Mouse (Mus musculus) hematopoietic stem cell, adult 5-6 weeks (primary cell): ENCODE measurements at regions not wholly inside any gene's neighbourhood (a gene's known extent, or its start where the extent isn't known, plus 50 kb on each side); places are given as distances from the start of the nearest gene placed in this dataset.
"Not testable (repeated sequence)": the region's sequence is repeated elsewhere in the genome, so short reads cannot be mapped to it uniquely, and the experiment has no call there.

Experiments used
- ATAC-seq, 2 experiments: fragments of 125-278 bp in 1 of 2; replicated peaks in 1 of 2; 2 replicates each; pipeline ENCODE4 v1.8.0; 2016 to 2017; ENCODE audit warnings: inconsistent platforms in 2 of 2, mild to moderate bottlenecking in 2 of 2, moderate number of reproducible peaks in 2 of 2, low read depth in 1 of 2, moderate TSS enrichment in 1 of 2; ENCODE audit not compliant: low FRiP score in 2 of 2, poor library complexity in 2 of 2, severe bottlenecking in 2 of 2, insufficient read depth in 1 of 2, low TSS enrichment in 1 of 2

DNA sequence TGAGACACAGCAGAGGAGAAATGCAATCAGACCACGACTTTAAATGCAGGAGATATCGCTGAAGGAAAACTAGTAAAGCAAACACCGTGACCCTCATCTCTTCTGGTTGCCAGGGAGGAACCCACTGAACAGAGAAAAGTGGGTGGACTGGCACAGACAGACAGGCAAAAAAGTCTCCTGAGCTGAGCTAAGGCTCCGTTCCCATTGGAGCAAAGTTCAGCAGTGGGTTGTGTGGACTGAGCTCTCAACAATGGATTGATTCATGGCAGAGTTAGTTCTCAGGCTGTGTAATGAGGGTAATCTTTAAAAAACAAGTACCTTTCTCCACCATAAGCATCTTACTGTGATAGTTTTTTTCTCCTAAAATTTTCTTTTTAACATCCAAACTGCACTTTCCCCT, 454.8 kb downstream of the Gja1 start:
- ATAC-seq, result no peak

DNA sequence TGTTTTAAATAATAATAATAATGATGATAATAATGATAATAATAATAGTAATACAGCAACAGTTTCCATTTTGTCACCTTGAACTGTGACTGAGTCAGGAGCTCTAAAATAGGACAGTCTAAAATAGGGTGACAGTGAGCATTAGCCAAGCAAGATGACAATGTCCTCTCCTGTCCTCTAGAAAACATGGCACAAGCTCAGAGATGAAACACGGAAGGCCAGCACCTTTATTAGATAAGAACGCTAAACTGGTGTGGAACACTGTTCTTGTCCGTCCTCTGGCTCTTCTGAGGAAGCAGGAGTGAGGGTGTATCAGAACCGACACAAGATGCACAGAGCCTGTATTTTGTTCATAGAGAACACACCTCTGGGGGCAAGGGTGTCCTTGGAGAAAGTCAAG, 459.0 kb downstream of the Gja1 start:
- ATAC-seq, result no peak

DNA sequence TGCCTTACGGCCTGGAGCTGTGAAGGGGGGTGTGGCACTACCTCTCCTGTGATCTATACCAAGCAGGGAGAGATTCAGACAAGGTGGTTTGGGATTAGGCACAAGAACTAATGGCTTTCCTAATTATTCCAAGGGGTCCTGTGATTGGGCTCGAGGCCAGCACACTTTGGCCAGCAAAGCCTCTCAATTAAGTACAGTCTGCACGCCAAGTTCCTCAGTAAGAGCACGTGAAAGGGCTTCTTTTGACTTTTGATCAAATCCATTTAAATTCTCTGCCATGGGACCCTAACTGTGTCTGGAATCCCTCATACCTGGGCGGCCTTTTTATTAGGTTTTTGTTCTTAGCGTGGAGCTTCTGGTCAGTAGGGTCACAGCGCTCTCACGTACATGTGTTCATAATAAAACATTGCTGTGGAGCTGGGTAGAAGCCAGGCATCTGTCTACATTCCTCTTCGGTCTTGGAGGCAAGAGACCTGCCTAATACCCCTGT, 461.9 kb downstream of the Gja1 start:
- ATAC-seq, result no peak

DNA sequence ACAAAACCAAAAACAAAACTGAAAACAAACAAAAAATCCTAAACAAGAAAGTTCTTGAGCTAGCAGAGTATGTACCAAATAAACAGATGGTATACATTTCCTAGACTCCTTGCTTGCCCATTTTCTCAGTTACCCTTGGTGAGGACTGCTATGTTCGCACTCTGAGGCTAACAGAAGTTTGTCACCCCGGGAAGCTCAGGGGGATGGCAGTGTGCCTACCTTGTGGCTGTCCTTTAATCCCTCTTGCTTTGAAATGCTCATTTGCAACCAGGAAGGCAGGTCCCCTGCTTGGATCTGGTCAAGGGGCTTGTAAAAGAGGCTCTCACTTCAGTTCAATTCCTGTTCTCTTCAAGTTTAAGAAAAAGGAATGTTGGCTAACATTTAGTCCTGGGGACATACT, 462.4 kb downstream of the Gja1 start:
- ATAC-seq, result no peak

DNA sequence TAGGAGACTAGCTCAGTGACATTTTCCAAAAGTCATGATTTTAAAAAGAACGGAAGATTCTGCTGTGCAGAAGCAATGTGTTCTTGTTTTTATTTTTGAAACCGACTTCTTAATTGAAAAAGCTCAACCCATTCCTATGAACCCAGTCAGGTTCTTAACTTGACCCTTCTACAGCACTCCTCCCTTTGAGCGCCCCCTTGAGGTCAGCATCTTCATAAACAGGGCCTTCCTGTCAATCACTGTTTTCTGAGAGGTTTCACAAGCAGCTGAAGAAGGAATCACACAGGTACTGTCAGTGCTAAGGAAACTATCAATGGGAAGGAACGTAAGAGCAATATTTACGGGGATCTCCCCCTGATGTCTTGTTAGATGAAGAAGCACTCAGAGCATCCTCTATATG, 463.6 kb downstream of the Gja1 start:
- ATAC-seq, result no peak

DNA sequence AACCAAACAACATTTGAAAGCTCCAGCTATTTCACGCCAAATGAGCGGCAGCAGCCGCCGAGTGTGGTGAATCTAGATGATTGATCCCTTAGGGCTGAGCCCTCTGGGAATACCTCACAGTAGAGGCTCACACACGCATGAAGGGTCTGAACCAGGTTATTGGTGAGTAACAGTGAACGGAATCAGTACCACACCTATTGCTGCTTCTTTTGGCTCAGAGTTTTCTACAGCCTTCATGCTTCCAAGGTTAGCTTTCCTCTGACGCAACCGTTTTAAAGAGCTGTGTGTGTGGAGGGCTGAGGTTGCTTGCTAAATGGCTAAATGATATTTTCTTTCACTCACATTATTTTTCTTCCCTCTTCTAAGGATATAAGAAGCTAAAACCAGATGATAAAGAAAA, 464.4 kb downstream of the Gja1 start:
- ATAC-seq, result no peak

DNA sequence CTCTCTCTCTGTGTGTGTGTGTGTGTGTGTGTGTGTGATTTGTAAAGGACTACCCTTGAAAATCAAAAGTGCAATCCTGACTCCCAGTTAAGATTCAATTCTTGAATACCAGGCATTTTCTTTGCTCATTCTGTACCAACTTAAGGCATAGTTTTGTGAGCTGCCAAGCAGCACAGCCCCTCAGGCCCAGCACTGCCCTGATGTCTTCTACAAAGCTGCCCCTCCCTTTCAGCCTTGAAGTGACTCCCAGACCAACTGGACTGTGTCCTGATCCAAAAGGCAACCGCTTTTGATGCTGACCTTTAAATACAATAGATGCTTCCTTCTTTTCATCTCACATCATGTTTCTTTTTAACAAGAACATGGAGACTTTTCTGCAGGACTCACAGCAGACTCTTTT, 464.8 kb downstream of the Gja1 start:
- no peak for ATAC-seq

DNA sequence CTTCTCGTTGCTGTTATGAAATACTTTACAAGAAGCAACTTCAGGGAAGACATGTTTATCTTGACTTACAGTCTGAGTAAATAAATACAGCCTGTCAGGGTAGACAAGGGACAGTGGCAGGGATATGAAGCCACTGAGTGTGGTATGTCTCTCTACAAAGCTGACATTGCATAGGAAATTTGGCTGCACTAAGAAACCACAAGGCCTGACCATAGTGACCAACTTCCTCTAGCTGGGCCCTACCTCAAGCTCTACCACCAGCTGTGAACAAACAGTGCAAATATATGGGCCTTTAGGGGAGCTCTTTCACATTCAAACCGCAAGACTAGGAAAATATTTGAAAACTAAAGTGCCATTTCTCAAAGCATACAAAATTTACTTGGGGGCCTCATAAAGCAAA, 475.4 kb downstream of the Gja1 start:
- ATAC-seq, result peak; percentile 98 to 99

DNA sequence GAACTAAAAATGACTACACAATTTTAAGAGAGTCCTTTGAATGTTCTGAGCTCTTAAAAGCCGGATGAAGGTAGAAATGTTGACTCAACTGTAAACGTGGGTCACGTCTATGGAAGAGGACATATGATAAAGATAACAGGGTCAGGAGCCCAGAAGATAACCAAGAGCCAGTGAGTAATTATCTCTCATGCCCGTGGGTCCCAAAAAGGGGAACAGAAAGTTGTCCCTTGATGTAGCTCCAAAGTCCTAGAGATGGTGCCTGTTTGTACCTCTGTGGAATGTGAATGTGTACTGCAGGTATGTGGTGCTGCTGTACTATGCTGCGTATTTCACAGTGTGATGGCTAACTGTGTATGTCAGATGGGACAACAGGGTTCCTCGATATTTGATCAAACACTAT, 479.1 kb downstream of the Gja1 start:
- ATAC-seq, result no peak

DNA sequence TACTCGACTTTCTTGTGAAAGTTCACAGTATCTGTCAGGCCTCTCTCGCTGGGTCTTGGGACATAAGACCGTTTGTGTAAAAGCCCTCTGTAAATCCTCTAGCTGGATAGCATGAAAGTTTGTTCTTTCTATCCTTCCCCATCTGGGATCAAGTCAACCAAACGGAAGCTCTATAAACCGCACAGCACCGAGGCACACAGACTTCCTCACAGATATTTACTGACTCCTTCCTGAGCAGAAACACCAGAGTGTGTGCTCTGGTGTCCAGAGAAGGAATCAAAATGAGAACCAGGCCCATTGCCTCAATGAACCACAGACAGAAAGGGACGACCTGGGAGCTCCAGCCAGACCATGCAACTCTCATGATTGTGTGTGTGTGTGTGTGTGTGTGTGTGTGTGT, 502.6 kb downstream of the Gja1 start:
- ATAC-seq, result peak; percentile 92 to 95

DNA sequence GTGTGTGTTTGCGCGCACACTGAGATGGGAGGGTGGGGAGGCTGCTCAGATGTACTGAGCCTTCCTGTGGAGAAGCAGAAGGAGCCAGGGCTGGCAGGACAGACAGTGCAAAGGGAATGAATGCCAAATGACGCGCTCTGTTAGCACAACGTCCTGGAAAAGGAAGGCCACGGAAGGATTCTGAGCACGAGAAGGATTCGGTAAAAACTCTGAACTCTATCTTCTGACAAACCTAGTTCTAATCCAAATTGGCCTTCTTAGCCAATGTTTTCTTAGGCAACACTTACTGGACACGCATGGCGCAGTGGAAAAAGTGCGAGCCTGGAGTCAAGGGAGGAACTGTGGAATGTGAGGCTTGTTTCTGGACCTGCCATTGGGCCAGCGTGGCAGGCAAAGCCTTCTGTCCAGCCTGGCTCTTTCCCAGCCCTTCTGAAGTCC, 503.0 kb downstream of the Gja1 start:
- peak in 1 of 2 experiments; percentile 64; a peak in 2 of 4 replicates for ATAC-seq

DNA sequence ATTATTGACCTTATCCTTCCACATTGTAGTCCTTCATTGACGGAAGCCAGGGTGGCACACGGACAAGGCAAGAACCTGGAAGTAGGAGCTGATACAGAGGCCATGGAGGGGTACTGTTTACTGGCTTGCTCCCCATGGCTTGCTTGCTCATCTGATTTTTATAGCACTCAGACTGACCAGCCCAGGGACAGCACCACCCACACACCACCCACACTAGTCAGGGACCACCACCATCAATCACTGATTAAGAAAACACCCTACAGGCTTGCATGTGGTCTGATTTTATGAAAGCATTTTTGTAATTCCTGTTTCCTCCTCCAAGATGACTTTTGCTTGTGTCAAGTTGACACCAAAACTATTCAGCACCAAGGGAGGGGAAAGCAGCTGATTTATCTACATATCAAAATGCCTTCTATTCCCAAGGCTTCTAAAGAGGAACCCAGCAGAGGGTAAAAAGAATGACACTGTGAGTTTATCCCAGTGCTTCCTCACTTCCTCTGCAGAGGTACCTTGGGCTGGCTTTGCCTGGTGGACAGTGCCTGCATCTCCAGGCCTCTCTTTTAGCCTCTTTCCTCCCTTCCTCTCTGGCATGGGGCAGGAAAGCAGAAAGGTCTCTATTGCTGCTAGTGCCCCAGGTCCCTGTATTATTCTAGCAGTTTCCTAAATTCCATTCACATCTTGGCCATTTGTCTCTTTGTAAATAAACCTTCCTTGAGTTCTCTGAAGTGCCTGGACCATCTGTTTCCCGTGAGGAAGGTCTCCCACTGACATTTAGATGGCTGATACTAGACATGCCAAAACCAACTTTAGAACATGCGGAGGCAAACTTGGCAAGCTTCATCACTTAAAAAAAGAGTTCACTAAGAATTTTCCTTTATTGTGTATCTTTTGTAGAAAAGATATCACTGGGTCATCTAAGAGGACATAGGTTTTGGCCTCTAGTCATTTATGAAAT, 507.6 kb downstream of the Gja1 start:
- ATAC-seq, result no peak

DNA sequence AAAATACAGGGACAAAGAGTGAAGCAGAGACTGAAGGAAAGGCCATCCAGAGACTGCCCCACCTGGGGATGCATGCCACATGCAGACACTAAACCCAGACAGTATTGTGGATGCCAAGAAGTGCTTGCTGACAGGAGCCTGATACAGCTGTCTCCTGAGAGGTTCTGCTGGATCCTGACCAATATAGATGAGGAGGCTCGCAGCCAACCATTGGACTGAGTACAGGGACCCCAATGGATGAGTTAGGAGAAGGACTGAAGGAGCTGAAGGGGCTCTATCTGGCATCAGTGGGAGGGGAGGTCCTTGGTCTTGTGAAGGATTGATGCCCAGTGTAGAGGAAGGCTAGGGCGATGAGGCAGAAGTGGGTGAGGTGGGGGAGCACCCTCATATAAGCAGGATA, 514.4 kb downstream of the Gja1 start:
- ATAC-seq, result not testable (repeated sequence)

DNA sequence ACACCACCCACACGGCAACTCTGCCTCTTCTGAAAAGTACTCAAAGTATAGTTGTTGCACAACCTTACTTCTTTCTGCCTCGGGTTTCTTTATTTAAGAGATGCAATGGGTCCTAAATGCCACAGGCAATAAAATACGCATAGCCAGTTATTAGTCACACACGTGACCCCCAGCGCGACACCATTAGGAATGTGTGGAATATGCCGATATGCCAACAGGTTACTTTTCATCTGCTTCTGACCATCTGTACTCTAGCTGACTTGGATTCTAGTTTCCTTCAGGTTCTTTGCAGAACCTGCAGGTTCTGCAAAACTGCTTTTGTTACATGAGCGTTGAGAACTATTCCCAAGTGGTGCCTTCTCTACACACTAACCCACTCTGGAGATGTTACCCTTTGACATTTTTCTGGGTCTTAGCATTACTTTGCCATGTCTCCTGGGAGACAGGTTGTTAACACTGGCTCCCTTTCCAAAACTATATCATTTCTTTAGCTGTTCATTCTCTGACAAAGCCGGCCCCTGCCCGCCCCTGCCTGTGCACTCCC, 515.6 kb downstream of the Gja1 start:
- ATAC-seq, result no peak

DNA sequence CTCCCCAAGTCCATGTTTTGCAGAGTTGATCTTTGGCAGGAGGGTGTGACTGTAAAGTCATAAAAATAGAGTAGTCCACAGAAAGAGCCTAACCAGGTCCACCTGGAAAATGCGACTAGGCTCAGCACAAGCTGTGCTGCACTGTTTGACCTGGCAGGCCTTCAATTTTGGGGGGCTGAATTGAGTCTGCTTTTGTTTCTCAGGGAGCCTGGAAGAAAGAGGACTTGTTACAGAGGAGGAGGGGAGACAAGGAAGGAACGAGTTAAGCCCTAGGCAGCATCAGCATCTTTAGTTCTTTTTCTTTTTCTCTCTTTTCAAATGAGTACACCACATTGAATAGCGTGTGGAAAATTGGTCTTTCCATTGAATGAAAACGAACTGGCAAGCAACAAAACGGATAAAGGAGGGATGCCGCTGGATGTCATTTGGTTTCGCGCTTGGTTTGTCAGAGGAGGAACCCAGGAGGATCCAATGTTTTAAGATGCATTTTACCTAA, 516.1 kb downstream of the Gja1 start:
- no peak for ATAC-seq

DNA sequence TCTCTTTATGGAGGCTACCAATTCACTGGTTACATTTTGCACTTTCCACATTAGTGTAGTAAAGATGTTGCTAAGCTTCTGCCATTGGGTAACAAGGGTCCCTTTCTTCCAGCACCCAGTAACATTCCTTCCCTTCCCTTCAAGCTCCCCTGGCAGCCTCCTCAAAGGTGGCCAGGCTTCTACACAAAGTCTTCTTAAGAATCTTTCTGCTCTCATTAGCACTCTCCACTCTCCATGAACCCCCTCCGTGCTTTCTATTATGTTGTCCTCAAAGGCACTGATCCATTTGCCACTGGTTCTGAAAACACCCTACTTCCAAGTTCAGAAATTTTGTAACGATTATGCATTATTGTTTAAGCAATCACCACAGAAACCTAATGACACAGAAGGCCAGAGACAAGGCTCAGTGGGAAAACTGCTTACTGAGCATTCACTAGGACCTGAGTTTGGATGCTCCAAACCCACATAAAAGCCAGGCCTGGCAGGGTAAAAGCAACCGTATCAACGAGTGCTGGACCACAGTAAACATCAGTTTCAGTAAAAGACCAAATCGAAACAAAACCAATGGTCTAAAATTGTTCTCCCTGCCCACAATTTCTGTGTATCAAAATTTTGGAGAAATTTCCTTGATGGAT, 522.6 kb downstream of the Gja1 start:
- ATAC-seq, result no peak

DNA sequence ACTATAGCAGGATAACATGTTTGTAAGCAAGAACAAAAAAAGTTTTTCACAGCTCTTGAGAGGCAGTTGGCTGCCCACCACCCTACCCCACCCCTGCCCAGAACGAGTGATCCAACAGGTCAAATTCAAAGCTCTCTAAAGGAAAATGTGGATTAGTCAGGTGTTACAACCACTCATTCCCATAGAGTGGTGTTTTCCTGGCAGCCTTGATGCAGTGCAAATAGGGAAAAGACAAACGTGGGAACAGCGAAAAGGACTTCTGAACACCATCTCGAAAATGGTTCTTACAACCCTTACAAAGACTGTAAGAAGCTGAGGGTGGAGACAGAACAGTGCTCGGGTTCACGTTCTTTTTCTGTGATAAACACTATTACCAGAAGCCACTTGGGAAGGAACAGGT, 523.8 kb downstream of the Gja1 start:
- ATAC-seq, result no peak

DNA sequence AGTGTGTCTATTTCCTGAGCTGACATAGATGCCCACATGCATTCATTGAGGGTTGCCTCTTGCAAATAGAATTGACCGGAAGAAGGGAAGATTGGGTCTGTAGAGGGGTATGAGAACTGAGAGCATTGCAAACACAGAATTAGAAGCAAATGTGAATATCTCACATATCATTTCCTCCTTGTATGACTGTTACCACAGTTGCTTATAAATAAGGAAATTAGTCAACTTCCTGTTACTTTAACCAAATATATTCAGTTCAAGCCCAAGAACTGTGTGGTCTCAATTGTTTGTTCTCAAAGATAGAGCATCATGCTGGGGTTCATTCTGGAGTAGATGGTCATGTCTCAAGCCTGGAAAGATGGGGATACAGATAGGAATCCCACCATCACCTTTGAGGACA, 535.6 kb downstream of the Gja1 start:
- peak; percentile 89 to 92 for ATAC-seq
